Mouse (Mus musculus) G1E (cell line): ENCODE data around the gene Iscu.

Experiments
- CTCF ChIP-seq: IDR thresholded peaks from 2 replicates; pipeline ENCODE4 v1.5.1; 2012; ENCODE audit warnings: low read depth, low read length, inconsistent platforms, mixed read lengths
- GATA2 ChIP-seq: IDR thresholded peaks from 2 replicates; pipeline ENCODE4 v1.6.1; 2012; ENCODE audit warnings: low read depth, low read length, inconsistent platforms, borderline replicate concordance

DNA sequence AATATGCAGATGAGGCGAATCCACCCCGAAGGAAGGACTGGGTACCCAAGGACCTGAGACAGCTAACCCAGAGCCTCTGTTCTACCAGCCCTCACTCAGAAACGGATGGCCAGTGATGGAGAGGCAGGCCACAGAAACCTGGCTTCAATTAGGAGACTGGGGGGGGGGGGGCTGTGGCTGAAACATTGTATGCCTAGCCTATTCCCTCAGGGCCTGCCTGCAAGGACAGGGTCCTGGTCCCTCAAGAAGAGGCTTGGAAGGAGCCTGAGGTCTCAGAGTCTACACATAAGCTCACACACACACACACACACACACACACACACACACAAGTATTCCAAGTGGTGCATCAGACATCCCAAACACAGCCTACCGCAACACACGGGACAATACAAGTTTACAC, 27.1 kb downstream of the Iscu start:
- TF ChIP-seq CTCF (no peak), GATA2 (no peak)
